Mouse (Mus musculus) liver, postnatal 0 days (tissue): ENCODE measurements around the gene Dctd.

Source experiments
- CTCF ChIP-seq: sonication (generic); IDR thresholded peaks from 2 replicates; pipeline ENCODE4 v1.5.1; 2016; ENCODE audit warnings: antibody characterized with exemption, low read depth
- EP300 ChIP-seq: IDR thresholded peaks from 2 replicates; pipeline ENCODE4 v1.6.1; 2016; ENCODE audit warnings: antibody characterized with exemption, low read depth, mild to moderate bottlenecking

DNA sequence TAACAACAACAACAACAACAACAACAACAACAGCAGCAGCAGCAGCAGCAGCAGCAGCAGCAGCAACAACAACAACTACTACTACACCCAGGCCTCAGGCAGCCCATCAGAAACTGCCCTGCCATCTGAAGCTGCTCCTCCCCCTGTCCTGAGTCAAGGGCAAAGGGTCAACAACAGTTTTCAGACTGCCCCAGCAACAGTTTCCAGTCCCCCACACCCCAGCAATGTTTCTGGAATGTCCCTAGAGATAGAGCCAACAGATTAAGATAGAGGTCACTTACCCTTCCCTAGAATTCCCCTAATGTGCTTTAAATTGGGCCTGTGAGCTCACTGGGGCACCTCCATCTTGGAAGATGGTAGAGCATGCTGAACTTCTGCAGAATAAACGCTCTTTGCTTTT is 79.0 kb downstream of the Dctd start:
- TF ChIP-seq CTCF = no peak
- no peak for TF ChIP-seq EP300
